ENCODE assay signal across 7 mouse cellular contexts in genomic region chr11:52220282-52220681, GRCm38 (mm10). TPM values are rescaled to one million over a fixed set of nuclear protein-coding genes. Genes with fewer than 3 reads are reported as not detected.
DNase-seq lines count a peak whose midpoint lies in the region; ATAC-seq and TF ChIP-seq lines count a peak whose summit lies in the region.

No protein-coding gene starts in this region.

- intact Hi-C loops in left cerebral cortex, adult 2 months (cut with DNase I): loop anchor here (2.0 to 5.0 kb wide), 3 partner anchors 77 to 403 kb away; no protein-coding TSS in a partner anchor

- DNase-seq in WW6 (ENCODE audit: low read depth, low spot score): peak; percentile 74
- peak; percentile 53 to 61 for DNase-seq in cerebellum, adult 2 months
- DNase-seq in forebrain, postnatal 0 days: peak; percentile 82
- peak; percentile 60 to 69 for DNase-seq in left cerebral cortex, adult 2 months (ENCODE audit: extremely low spot score in 1 of 2, low spot score in 2 of 2)
- DNase-seq in right cerebral cortex, postnatal 14 days: peak; percentile 84

- no peaks in the 10 kb centered on the region for H3K4me1 ChIP-seq in cerebellum, adult 2 months (ENCODE audit: control insufficient read depth, insufficient read depth, low read length)
- H3K4me1 ChIP-seq in forebrain, postnatal 0 days (ENCODE audit: insufficient read depth): 0 out of 2 replicates have a peak, but pooled peaks cover 3% of the 10 kb centered on the region
- H3K4me1 ChIP-seq in hindbrain, embryonic 16.5 days (ENCODE audit: control insufficient read depth, insufficient read depth, low read depth, low read length): no peaks in the 10 kb centered on the region; the same call in 1 of the 2 replicates

- TF ChIP-seq CTCF in cerebellum, adult 2 months (IDR thresholded peaks at IDR 0.05; ENCODE audit: borderline replicate concordance, insufficient read depth, low read depth, low read length): peak; percentile 86
- TF ChIP-seq CTCF in forebrain, postnatal 0 days (IDR thresholded peaks at IDR 0.05; ENCODE audit: low read depth): peak; percentile 89
- peak; percentile 85 for TF ChIP-seq CTCF in left cerebral cortex, adult 2 months (IDR thresholded peaks at IDR 0.05)

- no peak overlapping the region for H3K9ac ChIP-seq in forebrain, postnatal 0 days
- H3K9ac ChIP-seq in hindbrain, embryonic 16.5 days (ENCODE audit: low read depth, low read length): no peak overlapping the region

- no peak for TF ChIP-seq POLR2A in cerebellum, adult 2 months (IDR thresholded peaks at IDR 0.05; ENCODE audit: borderline replicate concordance, insufficient read depth, low read length)

- H3K9me3 ChIP-seq in forebrain, postnatal 0 days (ENCODE audit: low read length): no peaks in the 10 kb centered on the region
- H3K9me3 ChIP-seq in hindbrain, embryonic 16.5 days (ENCODE audit: control insufficient read depth, low read length): no peaks in the 10 kb centered on the region

- 13% methylated on average over 4 of the region's 4 CpGs for whole genome bisulfite sequencing in cerebellum, adult 2 months
- WGBS in forebrain, postnatal 0 days: 19% methylated on average over 4 of the region's 4 CpGs
- 8% methylated on average over 4 of the region's 4 CpGs for WGBS in hindbrain, embryonic 16.5 days

- H3K27me3 ChIP-seq in cerebellum, adult 2 months (ENCODE audit: control insufficient read depth, insufficient read depth, low read length): no peaks in the 10 kb centered on the region
- H3K27me3 ChIP-seq in forebrain, postnatal 0 days (ENCODE audit: insufficient read depth, low read length): no peaks in the 10 kb centered on the region
- no peaks in the 10 kb centered on the region for H3K27me3 ChIP-seq in hindbrain, embryonic 16.5 days (replicated peaks; ENCODE audit: control insufficient read depth, insufficient read depth, low read length)

- H3K27ac ChIP-seq in cerebellum, adult 2 months (ENCODE audit: insufficient read depth, low read length): no peak overlapping the region
- no peak overlapping the region for H3K27ac ChIP-seq in forebrain, postnatal 0 days (ENCODE audit: low read depth, low read length)
- no peak overlapping the region for H3K27ac ChIP-seq in hindbrain, embryonic 16.5 days (ENCODE audit: low read depth, low read length)
- no peak overlapping the region for H3K27ac ChIP-seq in left cerebral cortex, adult 2 months

- H3K4me3 ChIP-seq in cerebellum, adult 2 months (replicated peaks; ENCODE audit: insufficient read depth, low read depth, low read length): no peak overlapping the region
- H3K4me3 ChIP-seq in forebrain, postnatal 0 days (ENCODE audit: low read depth, low read length): no peak overlapping the region
- H3K4me3 ChIP-seq in hindbrain, embryonic 16.5 days (ENCODE audit: low read length): no peak overlapping the region
- no peak overlapping the region for H3K4me3 ChIP-seq in left cerebral cortex, adult 2 months

- H3K4me2 ChIP-seq in forebrain, postnatal 0 days (ENCODE audit: low read depth): 0 out of 2 replicates have a peak overlapping the region, but pooled peaks have one; percentile 23
- no peak overlapping the region for H3K4me2 ChIP-seq in hindbrain, embryonic 16.5 days (ENCODE audit: low read length)

- H3K36me3 ChIP-seq in forebrain, postnatal 0 days (ENCODE audit: insufficient read depth): no peaks in the 10 kb centered on the region
- no peaks in the 10 kb centered on the region for H3K36me3 ChIP-seq in hindbrain, embryonic 16.5 days (ENCODE audit: control insufficient read depth, insufficient read depth, low read length)

- ATAC-seq in forebrain, postnatal 0 days: peak; percentile 91
- peak; percentile 52; the same call in 1 of the 2 replicates for ATAC-seq in hindbrain, embryonic 16.5 days
- ATAC-seq in megakaryocyte, adult 5-6 weeks (ENCODE audit: poor library complexity, severe bottlenecking): peak; percentile 71

RNA-seq across cellular contexts. Expression of gene Olfr1371, which starts 6.5 kb away (rescaled TPM):
- polyA plus RNA-seq in cerebellum, adult 2 months (2012; rRNA removed): not detected in 2 replicates
- not detected in 2 replicates for total RNA-seq in forebrain, postnatal 0 days (2014; rRNA removed)
- not detected in 2 replicates for polyA plus RNA-seq in forebrain, postnatal 0 days (2015; fragmentation: Nextera tagmentation; extraction: Ambion mirVana)
- not detected in 2 replicates for polyA plus RNA-seq in hindbrain, embryonic 16.5 days (2015; fragmentation: Nextera tagmentation; extraction: Ambion mirVana)
- not detected for total RNA-seq in left cerebral cortex, adult 2 months (2021)
- total RNA-seq in megakaryocyte, adult 5-6 weeks (2015): not detected in 2 replicates
- total RNA-seq in megakaryocyte, adult 5-6 weeks (2017): not detected in 2 replicates

RNA-seq across cellular contexts. Expression of gene Skp1a, which starts 11.5 kb away (rescaled TPM):
- polyA plus RNA-seq in cerebellum, adult 2 months (2012; rRNA removed): 298 and 324 TPM in 2 replicates
- 767 and 889 TPM in 2 replicates for total RNA-seq in forebrain, postnatal 0 days (2014; rRNA removed)
- polyA plus RNA-seq in forebrain, postnatal 0 days (2015; fragmentation: Nextera tagmentation; extraction: Ambion mirVana): 1,355 and 1,490 TPM in 2 replicates
- 1,003 and 1,005 TPM in 2 replicates for polyA plus RNA-seq in hindbrain, embryonic 16.5 days (2015; fragmentation: Nextera tagmentation; extraction: Ambion mirVana)
- total RNA-seq in left cerebral cortex, adult 2 months (2021): 100 to 1,000 TPM; 436 to 471 TPM
- total RNA-seq in megakaryocyte, adult 5-6 weeks (2015): 129 and 145 TPM in 2 replicates
- 127 and 133 TPM in 2 replicates for total RNA-seq in megakaryocyte, adult 5-6 weeks (2017)
